Comparison of ENCODE assay signal across 8 mouse cellular contexts in genomic region chr6:128842945-128843478, GRCm38 (mm10). TPM values are rescaled to one million over a fixed set of nuclear protein-coding genes. Genes with fewer than 3 reads are reported as not detected.
DNase-seq lines count a peak whose midpoint lies in the region; ATAC-seq and TF ChIP-seq lines count a peak whose summit lies in the region.

No protein-coding gene starts in this region.

- H3K9ac ChIP-seq in heart, embryonic 13.5 days = peak overlapping the region; percentile 94
- H3K9ac ChIP-seq in kidney, postnatal 0 days (ENCODE audit: low read depth, low read length) = peak overlapping the region; percentile 83
- H3K9ac ChIP-seq in liver, embryonic 11.5 days (ENCODE audit: low read depth, low read length) = peak overlapping the region; percentile 83

- peak; percentile 24 for TF ChIP-seq CTCF in kidney, postnatal 0 days (IDR thresholded peaks at IDR 0.05; ENCODE audit: low read depth)

- H3K9me3 ChIP-seq in heart, embryonic 13.5 days = no peaks in the 10 kb centered on the region
- H3K9me3 ChIP-seq in kidney, postnatal 0 days (replicated peaks; ENCODE audit: low read length) = no peaks in the 10 kb centered on the region
- H3K9me3 ChIP-seq in liver, embryonic 11.5 days (ENCODE audit: control insufficient read depth, low read length) = no peaks in the 10 kb centered on the region

- DNase-seq in kidney, postnatal 0 days (ENCODE audit: low spot score) = peak; percentile 97
- peak; percentile 96 for DNase-seq in liver, embryonic 11.5 days (ENCODE audit: low spot score)
- DNase-seq in spleen, postnatal 4 days (ENCODE audit: low spot score in 2 of 2) = peak; percentile 87 to 93

- H3K79me2 ChIP-seq in myocyte (ENCODE audit: control insufficient read depth, insufficient read depth) = no peaks in the 10 kb centered on the region

- peak overlapping the region; percentile 70 for H3K27ac ChIP-seq in brown adipose tissue, adult 24 weeks (replicated peaks; ENCODE audit: low read depth, low read length)
- H3K27ac ChIP-seq in heart, embryonic 13.5 days (replicated peaks) = peak overlapping the region; percentile 92
- peak overlapping the region; percentile 95 for H3K27ac ChIP-seq in kidney, postnatal 0 days
- H3K27ac ChIP-seq in liver, embryonic 11.5 days (ENCODE audit: low read depth, low read length) = peak overlapping the region; percentile 79

- peak overlapping the region; percentile 84 for H3K4me2 ChIP-seq in heart, embryonic 13.5 days
- peak overlapping the region; percentile 65 for H3K4me2 ChIP-seq in kidney, postnatal 0 days (ENCODE audit: low read length)
- H3K4me2 ChIP-seq in liver, embryonic 11.5 days = peak overlapping the region; percentile 95
- H3K4me2 ChIP-seq in myocyte (ENCODE audit: low read depth) = peak overlapping the region; percentile 95

- peak; percentile 69 for TF ChIP-seq POLR2A in myocyte (IDR thresholded peaks at IDR 0.05; ENCODE audit: insufficient read length, low read depth)

- H3K4me1 ChIP-seq in brown adipose tissue, adult 24 weeks (ENCODE audit: control insufficient read depth, insufficient read depth, insufficient read length, low read length) = peaks cover 5% of the 10 kb centered on the region; the same call in 1 of the 2 replicates
- H3K4me1 ChIP-seq in heart, embryonic 13.5 days = peaks cover 26% of the 10 kb centered on the region
- no peaks in the 10 kb centered on the region for H3K4me1 ChIP-seq in kidney, postnatal 0 days (replicated peaks; ENCODE audit: insufficient read depth, low read length)
- peaks cover 15% of the 10 kb centered on the region for H3K4me1 ChIP-seq in liver, embryonic 11.5 days (replicated peaks; ENCODE audit: control insufficient read depth, insufficient read depth, low read length)

- under 1% methylated on average over 44 of the region's 44 CpGs for WGBS in heart, embryonic 13.5 days
- under 1% methylated on average over 44 of the region's 44 CpGs for WGBS in kidney, postnatal 0 days
- WGBS in liver, embryonic 11.5 days = under 1% methylated on average over 44 of the region's 44 CpGs

- H3ac ChIP-seq in myocyte (ENCODE audit: control insufficient read depth, insufficient read length) = peak overlapping the region; percentile 70

- H3K27me3 ChIP-seq in heart, embryonic 13.5 days (replicated peaks) = no peaks in the 10 kb centered on the region
- H3K27me3 ChIP-seq in kidney, postnatal 0 days (ENCODE audit: insufficient read depth, low read length) = no peaks in the 10 kb centered on the region
- no peaks in the 10 kb centered on the region for H3K27me3 ChIP-seq in liver, embryonic 11.5 days (replicated peaks; ENCODE audit: control insufficient read depth, insufficient read depth, low read length)
- H3K27me3 ChIP-seq in myocyte (ENCODE audit: control insufficient read depth, insufficient read depth, insufficient read length) = no peaks in the 10 kb centered on the region

- H3K36me3 ChIP-seq in heart, embryonic 13.5 days = no peaks in the 10 kb centered on the region
- no peaks in the 10 kb centered on the region for H3K36me3 ChIP-seq in kidney, postnatal 0 days (ENCODE audit: insufficient read depth, low read length)
- H3K36me3 ChIP-seq in liver, embryonic 11.5 days (ENCODE audit: control insufficient read depth, insufficient read depth, low read length) = no peaks in the 10 kb centered on the region
- no peaks in the 10 kb centered on the region for H3K36me3 ChIP-seq in myocyte (ENCODE audit: control insufficient read depth, insufficient read depth)

- peak; percentile 65 for ATAC-seq in CD4-positive, CD25-positive, alpha-beta regulatory T cell, adult 4 months
- ATAC-seq in erythroid progenitor cell, adult 5-6 weeks (replicated peaks; ENCODE audit: low FRiP score, poor library complexity, severe bottlenecking) = peak; percentile 57
- ATAC-seq in heart, embryonic 13.5 days (ENCODE audit: extremely low read depth, insufficient number of reproducible peaks, low FRiP score, low TSS enrichment) = peak; percentile 73
- ATAC-seq in kidney, postnatal 0 days (replicated peaks; ENCODE audit: low FRiP score, low read depth) = peak; percentile 78
- peak; percentile 64 for ATAC-seq in liver, embryonic 11.5 days (replicated peaks; ENCODE audit: low FRiP score)

- H3K4me3 ChIP-seq in brown adipose tissue, adult 24 weeks (ENCODE audit: insufficient read depth, low read depth, low read length) = peak overlapping the region; percentile 87
- H3K4me3 ChIP-seq in heart, embryonic 13.5 days = peak overlapping the region; percentile 67
- peak overlapping the region; percentile 88 for H3K4me3 ChIP-seq in kidney, postnatal 0 days (replicated peaks; ENCODE audit: low read depth, low read length)
- peak overlapping the region; percentile 66 for H3K4me3 ChIP-seq in liver, embryonic 11.5 days (ENCODE audit: low read depth, low read length)
- peak overlapping the region; percentile 63 for H3K4me3 ChIP-seq in myocyte

TF ChIP-seq in myocyte, 11 proteins besides CTCF, POLR2A, EP300 and RAD21 (continues in another document):
- TF ChIP-seq TCF12 (IDR thresholded peaks at IDR 0.05; ENCODE audit: insufficient read depth, poor library complexity, severe bottlenecking) (no peak), MAX (IDR thresholded peaks at IDR 0.05; ENCODE audit: low read depth) (no peak), MYOG (IDR thresholded peaks at IDR 0.05; ENCODE audit: control insufficient read depth in 1 of 3, insufficient read depth in 1 of 3, insufficient read length in 2 of 3, low read depth in 2 of 3) (peak in 1 of 3 experiments; percentile 13), SRF (IDR thresholded peaks at IDR 0.05; ENCODE audit: control insufficient read depth, insufficient read length, low read depth) (no peak)

RNA-seq across cellular contexts. Expression of gene Klrb1b, which starts 16.9 kb away (rescaled TPM):
- polyA plus RNA-seq in CD4-positive, CD25-positive, alpha-beta regulatory T cell, adult 4 months (2017; shearing (Covaris generic)) = not detected
- 1.2 TPM in 1 of 2 replicates, not detected in the other for polyA plus RNA-seq in brown adipose tissue, adult 24 weeks (2012; ENCODE audit: insufficient read depth, insufficient read length, missing spikeins)
- 2.9 TPM in 1 of 2 replicates, not detected in the other for total RNA-seq in erythroid progenitor cell, adult 5-6 weeks (2015; ENCODE audit: low replicate concordance)
- not detected in 2 replicates for total RNA-seq in erythroid progenitor cell, adult 5-6 weeks (2017; ENCODE audit: low replicate concordance)
- polyA plus RNA-seq in heart, embryonic 13.5 days (2015; fragmentation: Nextera tagmentation; extraction: Ambion mirVana) = not detected in 2 replicates
- polyA plus RNA-seq in kidney, postnatal 0 days (2015; fragmentation: Nextera tagmentation; extraction: Ambion mirVana) = not detected in 2 replicates
- polyA plus RNA-seq in liver, embryonic 11.5 days (2014; fragmentation: Nextera tagmentation; extraction: Ambion mirVana) = not detected in 2 replicates
- not detected for polyA plus RNA-seq in myocyte (2012; fragmentation: generic; extraction: Trizol)

RNA-seq across cellular contexts. Expression of gene Gm44511, which starts 16.9 kb away (rescaled TPM):
- polyA plus RNA-seq in CD4-positive, CD25-positive, alpha-beta regulatory T cell, adult 4 months (2017; shearing (Covaris generic)) = not detected
- polyA plus RNA-seq in brown adipose tissue, adult 24 weeks (2012; ENCODE audit: insufficient read depth, insufficient read length, missing spikeins) = not detected in 2 replicates
- not detected in 2 replicates for total RNA-seq in erythroid progenitor cell, adult 5-6 weeks (2015; ENCODE audit: low replicate concordance)
- total RNA-seq in erythroid progenitor cell, adult 5-6 weeks (2017; ENCODE audit: low replicate concordance) = not detected in 2 replicates
- polyA plus RNA-seq in heart, embryonic 13.5 days (2015; fragmentation: Nextera tagmentation; extraction: Ambion mirVana) = not detected in 2 replicates
- not detected in 2 replicates for polyA plus RNA-seq in kidney, postnatal 0 days (2015; fragmentation: Nextera tagmentation; extraction: Ambion mirVana)
- polyA plus RNA-seq in liver, embryonic 11.5 days (2014; fragmentation: Nextera tagmentation; extraction: Ambion mirVana) = not detected in 2 replicates
- polyA plus RNA-seq in myocyte (2012; fragmentation: generic; extraction: Trizol) = not detected

RNA-seq across cellular contexts. Expression of gene Clec2i, which starts 44.4 kb away (rescaled TPM):
- 100 to 1,000 TPM in 1 of 2 experiments, 10 to 100 TPM in 1; 98.3 to 104 TPM for polyA plus RNA-seq in CD4-positive, CD25-positive, alpha-beta regulatory T cell, adult 4 months (2017; shearing (Covaris generic))
- polyA plus RNA-seq in brown adipose tissue, adult 24 weeks (2012; ENCODE audit: insufficient read depth, insufficient read length, missing spikeins) = 0.83 TPM in 1 of 2 replicates, not detected in the other
- 3.2 and 4.6 TPM in 2 replicates for total RNA-seq in erythroid progenitor cell, adult 5-6 weeks (2015; ENCODE audit: low replicate concordance)
- total RNA-seq in erythroid progenitor cell, adult 5-6 weeks (2017; ENCODE audit: low replicate concordance) = 7.7 and 13.5 TPM in 2 replicates
- not detected in 2 replicates for polyA plus RNA-seq in heart, embryonic 13.5 days (2015; fragmentation: Nextera tagmentation; extraction: Ambion mirVana)
- 0.12 TPM in 1 of 2 replicates, not detected in the other for polyA plus RNA-seq in kidney, postnatal 0 days (2015; fragmentation: Nextera tagmentation; extraction: Ambion mirVana)
- not detected in 2 replicates for polyA plus RNA-seq in liver, embryonic 11.5 days (2014; fragmentation: Nextera tagmentation; extraction: Ambion mirVana)
- not detected for polyA plus RNA-seq in myocyte (2012; fragmentation: generic; extraction: Trizol)

RNA-seq across cellular contexts. Expression of gene BC035044, which starts 47.9 kb away (rescaled TPM):
- polyA plus RNA-seq in CD4-positive, CD25-positive, alpha-beta regulatory T cell, adult 4 months (2017; shearing (Covaris generic)) = 1 to 10 TPM; 2.1 to 3.6 TPM
- not detected in 2 replicates for polyA plus RNA-seq in brown adipose tissue, adult 24 weeks (2012; ENCODE audit: insufficient read depth, insufficient read length, missing spikeins)
- total RNA-seq in erythroid progenitor cell, adult 5-6 weeks (2015; ENCODE audit: low replicate concordance) = 10.1 and 21.4 TPM in 2 replicates
- total RNA-seq in erythroid progenitor cell, adult 5-6 weeks (2017; ENCODE audit: low replicate concordance) = 19.9 and 20.8 TPM in 2 replicates
- 0.45 and 0.60 TPM in 2 replicates for polyA plus RNA-seq in heart, embryonic 13.5 days (2015; fragmentation: Nextera tagmentation; extraction: Ambion mirVana)
- 0.51 and 0.65 TPM in 2 replicates for polyA plus RNA-seq in kidney, postnatal 0 days (2015; fragmentation: Nextera tagmentation; extraction: Ambion mirVana)
- polyA plus RNA-seq in liver, embryonic 11.5 days (2014; fragmentation: Nextera tagmentation; extraction: Ambion mirVana) = 4.7 and 5.3 TPM in 2 replicates
- polyA plus RNA-seq in myocyte (2012; fragmentation: generic; extraction: Trizol) = not detected

RNA-seq across cellular contexts. Expression of gene Klrb1c, which starts 54.0 kb away (rescaled TPM):
- polyA plus RNA-seq in CD4-positive, CD25-positive, alpha-beta regulatory T cell, adult 4 months (2017; shearing (Covaris generic)) = 1 to 10 TPM; 2.5 to 3.5 TPM
- not detected in 2 replicates for polyA plus RNA-seq in brown adipose tissue, adult 24 weeks (2012; ENCODE audit: insufficient read depth, insufficient read length, missing spikeins)
- total RNA-seq in erythroid progenitor cell, adult 5-6 weeks (2015; ENCODE audit: low replicate concordance) = 10.5 TPM in 1 of 2 replicates, not detected in the other
- total RNA-seq in erythroid progenitor cell, adult 5-6 weeks (2017; ENCODE audit: low replicate concordance) = 1.3 and 1.5 TPM in 2 replicates
- polyA plus RNA-seq in heart, embryonic 13.5 days (2015; fragmentation: Nextera tagmentation; extraction: Ambion mirVana) = 0.15 TPM in 1 of 2 replicates, not detected in the other
- 0.16 and 0.17 TPM in 2 replicates for polyA plus RNA-seq in kidney, postnatal 0 days (2015; fragmentation: Nextera tagmentation; extraction: Ambion mirVana)
- not detected in 2 replicates for polyA plus RNA-seq in liver, embryonic 11.5 days (2014; fragmentation: Nextera tagmentation; extraction: Ambion mirVana)
- not detected for polyA plus RNA-seq in myocyte (2012; fragmentation: generic; extraction: Trizol)

Comparison
In these comparisons a context has a peak if more than half of its experiments do, and no peak if none do; other contexts are left out.
1. Peak in every context shown above with its lines: DNase-seq, ATAC-seq, H3K4me3 ChIP-seq and H3K27ac ChIP-seq.
2. RNA of gene Clec2i, which starts 44.4 kb away (polyA plus RNA-seq): 98.3 to 104 TPM in CD4-positive, CD25-positive, alpha-beta regulatory T cell, adult 4 months; 0.83 TPM in brown adipose tissue, adult 24 weeks, 0.12 TPM in kidney, postnatal 0 days, not detected in heart, embryonic 13.5 days, not detected in liver, embryonic 11.5 days and not detected in myocyte (single experiment); every median in the first group is over 10 times any median in the second.